Mouse (Mus musculus): ENCODE data around the gene Btd.
A peak's percentile ranks its signal among the peaks of the same experiment; 100 is the strongest.
"Not testable (repeated sequence)": the region's sequence is repeated elsewhere in the genome, so short reads cannot be mapped to it uniquely, and the experiment has no call there.

Btd gene

DNA sequence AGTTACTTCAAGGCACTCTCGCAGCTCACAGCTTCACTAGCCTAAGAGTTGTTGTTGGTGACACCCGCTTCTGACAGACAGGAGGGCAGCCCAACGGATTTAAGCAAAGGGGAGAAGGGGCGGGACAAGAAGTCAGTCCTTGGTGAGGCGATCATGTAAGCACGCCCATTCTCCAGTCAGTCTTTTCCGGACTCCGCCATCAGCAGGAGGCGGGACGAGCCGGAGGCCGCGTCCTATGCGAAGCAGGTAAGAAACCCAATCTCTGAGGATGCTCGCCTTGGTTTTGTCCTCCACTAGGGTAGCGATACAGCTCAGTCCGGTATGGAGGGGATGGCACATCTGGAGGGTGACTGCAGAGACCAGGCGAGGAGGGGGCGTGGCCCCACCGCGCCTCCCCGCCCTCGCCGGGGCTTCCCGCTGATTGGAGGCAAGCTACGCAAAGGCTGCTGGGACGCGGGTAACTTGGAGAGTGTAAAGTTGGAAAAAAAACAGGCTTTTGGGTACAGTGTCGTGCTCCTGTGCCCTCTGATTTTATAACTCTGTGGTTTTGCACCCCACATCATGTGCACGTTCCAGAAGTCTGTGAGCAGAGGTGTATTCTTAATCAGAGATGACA is at the start of gene Btd, which contains the start of gene Hacl1:
Gene Btd, plus strand, starts transcription at position 139 of the 616 bp plus-strand sequence.
Gene Hacl1, minus strand, starts transcription at position 397 of the 616 bp plus-strand sequence.
- peak; percentile 98 for DNase-seq (ENCODE audit: low read depth, low spot score)

DNA sequence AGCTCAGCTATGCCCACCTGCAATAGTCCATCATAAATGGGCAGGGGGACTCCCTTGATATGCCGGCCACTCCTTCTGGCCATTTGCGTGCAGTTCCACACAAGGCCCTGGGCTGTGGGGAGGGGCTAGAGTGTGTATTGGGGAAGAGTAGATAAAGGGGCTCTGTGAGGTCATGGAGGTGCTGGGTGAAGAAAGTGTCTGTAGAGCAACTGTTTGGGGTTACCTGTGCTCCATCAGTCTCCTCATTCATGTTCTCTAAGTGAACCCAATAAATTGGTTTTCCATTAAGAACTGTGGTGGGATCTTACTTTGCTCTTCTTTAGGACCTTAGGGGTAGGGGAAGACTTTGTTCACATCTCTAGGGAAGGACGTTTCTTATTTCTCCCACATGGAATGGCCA is 49.6 kb upstream of the Btd start, which contains the start of gene Colq:
Gene Colq, minus strand, starts transcription at position 101 of the 400 bp plus-strand sequence.
- DNase-seq (ENCODE audit: low read depth, low spot score): no peak

- DNase-seq (ENCODE audit: low read depth, low spot score): no peak
Measured at GRCm38 (mm10) chr14:31593036-31593435, 47.8 kb upstream of the Btd start.

GRCm38 (mm10) chr14:31594693-31595092 is 46.1 kb upstream of the Btd start:
- DNase-seq (ENCODE audit: low read depth, low spot score): no peak

DNA sequence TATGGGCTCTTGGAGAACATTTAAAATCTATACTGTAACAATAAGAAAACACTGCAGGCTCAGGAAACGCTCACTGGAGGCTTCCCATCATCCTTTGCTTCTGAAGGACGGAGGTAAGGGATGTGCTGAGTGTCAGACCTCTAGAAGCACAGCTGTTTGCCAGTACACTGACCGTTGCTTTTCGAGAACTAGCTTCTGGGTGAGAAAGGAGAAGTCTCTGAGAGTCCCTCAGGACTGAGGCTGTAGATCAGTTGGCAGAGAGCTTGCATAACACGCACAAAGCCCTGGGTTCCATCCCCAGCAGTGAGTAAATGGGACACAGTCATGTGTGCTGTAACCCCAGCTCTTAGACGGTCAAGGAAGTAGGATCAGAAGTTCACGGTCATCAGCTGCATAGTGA is 44.4 kb upstream of the Btd start:
- no peak for DNase-seq (ENCODE audit: low read depth, low spot score)

GRCm38 (mm10) chr14:31597446-31597845 is 43.4 kb upstream of the Btd start:
- DNase-seq (ENCODE audit: low read depth, low spot score): no peak

- no peak for DNase-seq (ENCODE audit: low read depth, low spot score)
Measured at GRCm38 (mm10) chr14:31601908-31602615, 38.8 kb upstream of the Btd start.

DNA sequence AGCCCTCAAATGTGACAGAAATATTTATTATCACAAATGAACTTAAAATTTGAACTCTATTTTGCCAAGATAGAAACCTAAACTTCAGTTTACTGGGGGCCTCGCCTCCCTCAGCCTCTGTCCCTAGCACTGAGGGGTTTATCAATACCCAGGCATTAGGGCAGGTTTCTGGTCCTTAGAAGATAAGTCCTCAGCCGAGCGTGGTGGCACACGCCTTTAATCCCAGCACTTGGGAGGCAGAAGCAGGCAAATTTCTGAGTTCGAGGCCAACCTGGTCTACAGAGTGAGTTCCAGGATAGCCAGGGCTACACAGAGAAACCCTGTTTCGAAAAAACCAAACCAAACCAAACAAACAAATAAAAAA is 38.2 kb upstream of the Btd start:
- DNase-seq (ENCODE audit: low read depth, low spot score): not testable (repeated sequence)

GRCm38 (mm10) chr14:31604916-31605315 is 35.9 kb upstream of the Btd start:
- peak; percentile 16 for DNase-seq (ENCODE audit: low read depth, low spot score)

- DNase-seq (ENCODE audit: low read depth, low spot score): peak; percentile 30
Measured at GRCm38 (mm10) chr14:31605514-31605913, 35.3 kb upstream of the Btd start.

DNA sequence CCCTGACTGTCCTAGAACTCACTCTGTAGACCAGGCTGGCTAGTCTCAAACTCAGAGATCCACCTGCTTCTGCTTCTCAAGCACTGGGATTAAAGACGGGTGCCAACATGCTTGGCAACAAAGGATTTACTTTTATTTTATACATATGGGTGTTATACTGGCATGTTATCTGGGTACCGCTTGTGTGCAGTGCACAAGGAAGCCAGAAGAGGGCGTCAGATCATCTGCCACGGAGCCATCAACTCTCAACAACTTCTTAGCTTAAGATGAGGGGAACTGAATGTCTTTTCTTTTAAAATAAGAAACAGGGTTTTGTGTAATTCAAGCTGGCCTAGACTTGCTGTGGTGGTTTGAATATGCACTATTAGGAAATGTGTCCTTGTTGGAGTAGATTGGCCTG is 28.8 kb upstream of the Btd start:
- peak; percentile 15 for DNase-seq (ENCODE audit: low read depth, low spot score)

- no peak for DNase-seq (ENCODE audit: low read depth, low spot score)
Measured at GRCm38 (mm10) chr14:31613671-31614070, 27.2 kb upstream of the Btd start.

DNA sequence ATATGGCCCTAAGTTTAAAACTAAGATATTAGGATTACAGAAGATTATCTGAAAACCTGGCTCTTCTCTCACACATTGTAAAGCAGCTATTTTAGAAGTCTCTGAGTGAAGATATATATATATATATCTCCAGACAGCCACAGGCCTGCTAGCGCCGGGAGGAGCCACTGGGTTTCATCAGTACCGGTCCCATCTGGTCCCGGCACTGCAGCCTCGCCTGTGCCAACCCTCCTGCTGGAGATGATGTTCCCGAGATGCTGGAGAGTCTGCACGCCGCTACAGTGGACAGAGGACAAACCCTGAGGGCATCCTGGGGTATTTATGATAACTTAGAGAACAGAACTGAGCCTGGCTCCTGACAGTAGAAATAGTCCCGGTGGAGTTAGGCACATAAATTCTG is 23.6 kb upstream of the Btd start:
- DNase-seq (ENCODE audit: low read depth, low spot score): no peak

- DNase-seq (ENCODE audit: low read depth, low spot score): no peak
Measured at GRCm38 (mm10) chr14:31617997-31618396, 22.8 kb upstream of the Btd start.

DNA sequence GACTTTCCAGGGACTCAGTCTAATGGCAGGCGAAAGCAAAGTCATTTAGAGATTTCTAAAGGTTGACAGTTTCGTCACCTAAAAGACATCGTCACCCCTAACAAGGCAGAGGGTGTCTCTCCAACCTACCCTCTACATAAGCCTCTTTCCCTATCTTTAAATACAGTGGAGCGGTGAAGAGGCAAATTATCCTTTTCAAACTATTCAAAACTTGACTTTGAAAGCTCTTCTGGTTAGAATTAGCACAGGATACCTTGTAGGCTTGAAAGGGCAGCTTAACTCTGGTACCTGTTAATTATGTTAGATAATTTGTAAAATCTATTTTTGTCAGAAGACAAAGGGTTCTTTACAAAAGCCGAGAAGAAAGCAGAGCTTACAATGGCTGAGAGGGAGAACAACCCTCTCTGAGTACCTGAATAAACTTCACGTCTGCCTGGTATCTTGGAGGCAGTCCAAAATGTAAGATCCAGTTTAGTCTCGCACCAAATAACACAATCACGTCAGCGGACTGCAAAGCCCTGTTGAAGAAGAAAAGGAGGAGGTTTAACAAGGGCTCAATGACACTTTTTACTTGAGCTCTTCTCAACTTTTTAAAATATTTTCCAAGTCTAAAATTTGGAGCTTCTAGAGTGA is 20.1 kb upstream of the Btd start:
- no peak for DNase-seq (ENCODE audit: low read depth, low spot score)

- no peak for DNase-seq (ENCODE audit: low read depth, low spot score)
Measured at GRCm38 (mm10) chr14:31622748-31623147, 18.1 kb upstream of the Btd start.

DNA sequence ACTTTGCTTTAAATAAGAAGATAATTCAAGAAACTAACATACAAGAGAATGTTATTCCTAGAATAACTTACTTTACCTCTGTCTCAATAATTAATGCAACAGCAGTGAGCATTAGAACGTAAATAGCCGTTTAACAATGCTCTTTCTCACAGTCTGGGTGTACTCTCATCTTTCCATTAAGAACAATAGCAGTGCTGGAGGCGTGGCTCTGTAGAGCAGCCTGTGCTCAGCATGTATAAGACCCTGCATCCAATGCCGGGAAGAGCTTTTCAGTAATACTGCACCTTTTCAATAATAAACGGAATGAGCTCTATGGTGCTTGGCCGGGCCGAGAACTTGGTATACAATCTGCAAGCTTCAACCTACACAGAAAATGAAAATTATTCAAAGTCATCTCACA is 10.2 kb upstream of the Btd start:
- DNase-seq (ENCODE audit: low read depth, low spot score): no peak

DNA sequence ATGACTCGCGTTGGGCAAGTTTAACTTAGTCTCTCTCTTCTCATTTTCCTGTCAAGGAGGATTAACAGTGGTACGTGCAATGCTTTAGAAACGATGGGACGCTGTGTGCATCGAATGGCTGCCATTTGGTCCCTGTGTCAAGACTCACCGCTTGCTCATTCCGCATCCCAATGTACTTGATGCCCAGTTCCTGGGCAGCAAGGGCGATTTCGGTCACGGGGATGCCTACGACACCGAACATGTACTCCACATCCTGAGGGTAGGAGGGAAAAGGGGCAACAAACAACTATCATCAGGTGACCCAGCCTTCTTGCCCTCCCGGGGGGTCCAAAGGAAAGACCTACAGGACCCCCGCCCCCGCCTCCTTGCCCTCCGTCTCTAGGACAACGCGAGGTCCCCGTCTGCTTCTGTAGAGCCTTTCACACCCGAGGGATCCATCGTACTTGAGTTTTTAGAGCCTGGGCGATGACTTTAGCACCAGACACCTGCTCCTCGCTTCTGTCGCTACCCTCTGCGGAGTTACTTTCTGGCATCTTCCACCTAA is 410 bp upstream of the Btd start, which contains the start of gene Gm49387:
Gene Gm49387, minus strand, starts transcription at position 533 of the 544 bp plus-strand sequence.
- no peak for DNase-seq (ENCODE audit: low read depth, low spot score)

- no peak for DNase-seq (ENCODE audit: low read depth, low spot score)
Measured at GRCm38 (mm10) chr14:31641506-31642155, 803 bp downstream of the Btd start.

- DNase-seq (ENCODE audit: low read depth, low spot score): no peak
Measured at GRCm38 (mm10) chr14:31644183-31644830, 3.5 kb downstream of the Btd start.

DNA sequence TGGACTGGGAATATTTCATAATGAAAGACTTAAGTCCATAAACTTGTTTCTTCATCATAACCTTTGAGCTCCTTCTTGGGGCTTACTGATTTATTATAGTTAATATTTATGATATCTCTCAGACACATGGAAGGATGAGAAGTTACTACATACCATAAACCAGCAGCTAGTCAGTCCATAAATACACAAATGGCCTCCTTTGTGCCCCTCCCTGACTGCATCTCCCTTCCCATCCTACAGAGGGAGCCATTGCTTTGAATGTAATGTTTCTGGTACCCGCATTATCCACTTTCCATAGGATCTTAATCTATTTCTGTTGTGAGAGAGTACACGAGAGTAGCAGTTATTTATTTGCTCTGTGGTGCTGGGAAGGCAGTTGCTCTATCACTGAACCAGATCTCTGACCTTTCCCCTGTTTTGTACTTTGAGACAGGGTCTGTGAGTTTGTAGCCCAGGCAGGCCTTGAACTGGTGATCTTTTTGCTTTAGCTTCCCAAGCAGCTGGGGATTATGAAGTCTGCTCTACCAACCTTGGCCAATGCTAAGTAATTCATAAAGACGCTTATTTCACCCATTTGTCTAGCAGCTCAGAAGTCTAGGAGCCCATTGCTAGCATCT is 4.2 kb downstream of the Btd start:
- peak; percentile 35 for DNase-seq (ENCODE audit: low read depth, low spot score)
